Mouse (Mus musculus) thymus, adult 2 months (tissue): Measurements from ENCODE around the gene Tent2. TPM values are rescaled to one million over a fixed set of nuclear protein-coding genes. Genes with fewer than 3 reads are reported as not detected.

ENCODE experiments used
- DNase-seq: peaks from one replicate; pipeline ENCODE4 v3.0.0; 2021
- H3K27ac ChIP-seq: fragments of 200-500 bp; 2 replicates; pipeline ENCODE4 v1.5.1; 2012; ENCODE audit warnings: low read length, control low read depth; ENCODE audit not compliant: control insufficient read depth, insufficient read depth
- H3K27me3 ChIP-seq: fragments of 200-500 bp; 2 replicates; pipeline ENCODE4 v1.6.1; 2012; ENCODE audit warnings: mild to moderate bottlenecking, low read length, moderate library complexity, mixed read lengths; ENCODE audit not compliant: control insufficient read depth, insufficient read depth
- H3K36me3 ChIP-seq: fragments of 200-500 bp; 2 replicates; pipeline ENCODE4 v1.6.1; 2012; ENCODE audit warnings: mild to moderate bottlenecking, low read length, moderate library complexity; ENCODE audit not compliant: control insufficient read depth, insufficient read depth
- H3K4me1 ChIP-seq: fragments of 200-500 bp; replicated peaks from 2 replicates; pipeline ENCODE4 v1.6.1; 2012; ENCODE audit warnings: low read length; ENCODE audit not compliant: control insufficient read depth, insufficient read depth
- H3K4me3 ChIP-seq: fragments of 200-500 bp; 2 replicates; pipeline ENCODE4 v1.5.1; 2012; ENCODE audit warnings: mild to moderate bottlenecking, low read length, control low read depth, moderate library complexity; ENCODE audit not compliant: control insufficient read depth, insufficient read depth
- CTCF ChIP-seq: fragments of 200-500 bp; IDR thresholded peaks from 2 replicates; pipeline ENCODE4 v1.5.1; 2012; ENCODE audit warnings: mild to moderate bottlenecking, control low read depth, low read length, moderate library complexity, borderline replicate concordance; ENCODE audit not compliant: control insufficient read depth, poor library complexity, insufficient read depth; ENCODE audit errors: extremely low read depth
- POLR2A ChIP-seq: fragments of 200-500 bp; IDR thresholded peaks from 2 replicates; pipeline ENCODE4 v1.6.1; 2012; ENCODE audit warnings: mild to moderate bottlenecking, low read length, control low read depth, moderate library complexity; ENCODE audit not compliant: control insufficient read depth, poor library complexity, insufficient read depth; ENCODE audit errors: extremely low read depth
- WGBS: fragments of 180-500 bp; shearing (Covaris S2); methylation state at CpG from one replicate; pipeline ENCODE4 v1.1.7; 2018; 5-methylcytosine and 5-hydroxymethylcytosine counted together
- polyA plus RNA-seq: library from polyadenylated mRNA; depleted of rRNA; stranded (reverse); fragments of >200 nt; gene quantifications from 2 replicates; pipeline ENCODE4 v1.2.3, GENCODE M21; 2012

Gene Tent2
- polyA plus RNA-seq, 1 experiment = 29.2 TPM

- WGBS = 76% methylated on average over 2 of the region's 2 CpGs
- no peak overlapping the region for H3K4me3 ChIP-seq
- DNase-seq = no peak
- no peaks in the 10 kb centered on the region for H3K27me3 ChIP-seq
- TF ChIP-seq CTCF (no peak), POLR2A (no peak)
- no peaks in the 10 kb centered on the region for H3K4me1 ChIP-seq
- peaks cover 27% of the 10 kb centered on the region for H3K36me3 ChIP-seq
- H3K27ac ChIP-seq = no peak overlapping the region
These were observed 12.7 kb downstream of the Tent2 start for GRCm38 (mm10) chr13:93179522-93179921.

DNA sequence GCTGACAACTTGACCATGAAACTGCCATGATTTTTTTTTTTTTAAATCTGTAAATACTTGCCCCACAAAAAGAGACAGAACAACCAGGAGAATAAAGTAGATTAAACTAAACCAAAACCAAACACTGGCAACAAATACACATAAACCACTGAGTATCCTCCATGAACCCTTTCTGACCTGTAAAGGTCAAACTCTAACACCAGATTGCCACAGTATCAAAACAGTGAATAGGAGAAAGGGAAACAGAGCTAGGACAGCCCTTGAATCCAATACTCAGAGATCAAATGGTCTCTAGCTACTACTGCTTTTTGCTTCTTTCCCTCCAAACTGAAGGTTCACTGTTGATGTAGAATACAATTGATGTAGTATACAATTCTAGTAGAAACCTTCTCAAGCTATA, 14.6 kb downstream of the Tent2 start:
- TF ChIP-seq CTCF (no peak), POLR2A (no peak)
- Histone ChIP-seq H3K36me3 (peaks cover 24% of the 10 kb centered on the region), H3K27ac (no peak overlapping the region), H3K27me3 (no peaks in the 10 kb centered on the region), H3K4me1 (no peaks in the 10 kb centered on the region), H3K4me3 (no peak overlapping the region)
- no peak for DNase-seq

- Histone ChIP-seq H3K27ac (no peak overlapping the region), H3K36me3 (peaks cover 35% of the 10 kb centered on the region), H3K4me1 (no peaks in the 10 kb centered on the region), H3K27me3 (no peaks in the 10 kb centered on the region), H3K4me3 (no peak overlapping the region)
- DNase-seq = no peak
- TF ChIP-seq POLR2A (no peak), CTCF (no peak)
- WGBS = 93% methylated on average over 4 of the region's 4 CpGs
These were observed 28.9 kb downstream of the Tent2 start for GRCm38 (mm10) chr13:93163303-93163702.

GRCm38 (mm10) chr13:93162456-93162855, 29.7 kb downstream of the Tent2 start:
- H3K27ac ChIP-seq = no peak overlapping the region
- no peak for TF ChIP-seq POLR2A
- TF ChIP-seq CTCF = no peak

DNA sequence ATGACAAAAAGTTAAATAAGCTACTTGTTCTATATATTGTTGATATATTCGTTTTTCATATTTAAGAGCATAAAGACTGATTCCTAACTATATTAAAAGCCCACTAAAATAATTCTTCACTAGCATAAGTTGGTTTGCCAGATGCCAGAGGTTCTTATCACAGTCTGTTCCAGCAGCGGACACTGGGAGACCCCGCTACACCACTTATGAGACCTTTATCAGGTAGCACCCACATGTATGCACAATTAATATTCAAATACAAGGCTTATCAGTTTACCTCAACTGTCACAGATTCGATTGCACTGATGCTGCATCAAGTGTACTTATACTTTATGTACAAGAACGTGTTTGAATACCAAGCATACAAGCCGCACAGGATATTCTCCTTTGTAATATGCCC, 33.9 kb downstream of the Tent2 start:
- Histone ChIP-seq H3K4me1 (peaks cover 5% of the 10 kb centered on the region), H3K36me3 (peaks cover 25% of the 10 kb centered on the region), H3K27me3 (no peaks in the 10 kb centered on the region), H3K27ac (no peak overlapping the region), H3K4me3 (no peak overlapping the region)
- TF ChIP-seq POLR2A = no peak
- no peak for TF ChIP-seq CTCF
- WGBS = 98% methylated on average over 6 of the region's 6 CpGs
- DNase-seq = no peak

More at GRCm38 (mm10) chr13:93162456-93162855, 29.7 kb downstream of the Tent2 start:
- H3K27me3 ChIP-seq = no peaks in the 10 kb centered on the region
- peaks cover 40% of the 10 kb centered on the region for H3K36me3 ChIP-seq
- no peaks in the 10 kb centered on the region for H3K4me1 ChIP-seq
- no peak overlapping the region for H3K4me3 ChIP-seq
- DNase-seq = no peak

GRCm38 (mm10) chr13:93153280-93153679, 38.9 kb downstream of the Tent2 start:
- no peaks in the 10 kb centered on the region for H3K27me3 ChIP-seq
- DNase-seq = no peak
- 57% methylated on average over 1 of the region's 1 CpGs for WGBS
- TF ChIP-seq POLR2A (no peak), CTCF (no peak)
- H3K36me3 ChIP-seq = peaks cover 21% of the 10 kb centered on the region
- H3K27ac ChIP-seq = no peak overlapping the region
- no peak overlapping the region for H3K4me3 ChIP-seq
- peaks cover 6% of the 10 kb centered on the region for H3K4me1 ChIP-seq
